Mouse (Mus musculus) neural tube, embryonic 10.5 days (tissue): Measurements from ENCODE around the gene Rdh16f1.
A peak's percentile ranks its signal among the peaks of the same experiment; 100 is the strongest.

Experiments
- DNase-seq: peaks from one replicate; pipeline ENCODE4 v3.0.0-alpha.2; 2017; ENCODE audit warnings: low spot score; ENCODE audit errors: extremely low spot score

Gene Rdh16f1

DNA sequence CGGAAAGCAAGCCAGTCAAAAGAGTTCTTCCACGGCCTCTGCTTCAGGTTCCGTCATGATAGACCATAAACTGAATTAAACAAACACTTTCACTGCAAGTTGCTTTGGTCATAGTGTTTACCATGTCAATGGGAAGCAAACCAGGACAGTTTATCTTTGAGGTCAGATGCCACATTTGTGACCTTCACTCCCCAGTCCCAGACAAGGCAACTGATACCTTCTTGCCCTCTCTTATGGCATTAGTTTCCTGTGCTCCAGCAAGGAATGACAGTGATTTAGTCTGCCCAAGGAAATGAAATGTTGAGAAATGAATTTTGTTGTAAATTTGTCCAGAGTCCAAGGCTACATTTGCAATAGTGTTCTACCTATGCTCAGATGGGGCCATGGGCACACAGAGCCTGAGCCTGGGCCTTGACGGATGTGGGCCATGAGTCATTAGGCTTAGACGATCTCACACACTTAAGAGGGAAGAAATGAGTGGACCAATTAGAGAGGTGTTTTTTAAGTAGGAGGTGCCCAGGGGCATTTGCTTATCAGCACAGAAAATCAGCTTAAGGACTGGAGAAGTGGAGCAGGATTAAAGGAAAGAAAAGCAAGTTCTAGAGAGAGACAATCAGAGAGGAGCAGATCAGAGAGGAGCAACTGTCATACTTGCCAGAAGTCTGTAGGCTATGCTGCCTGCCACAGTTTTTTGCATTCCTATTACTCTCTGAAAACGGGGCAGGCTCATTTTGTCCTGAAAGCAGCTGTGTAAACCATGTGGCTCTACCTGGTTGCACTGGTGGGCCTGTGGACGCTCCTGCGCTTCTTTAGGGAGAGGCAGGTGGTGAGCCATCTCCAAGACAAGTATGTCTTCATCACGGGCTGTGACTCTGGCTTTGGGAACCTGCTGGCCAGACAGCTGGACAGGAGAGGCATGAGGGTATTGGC is at the start of gene Rdh16f1, which contains the start of gene Rdh1:
Gene Rdh16f1, plus strand, starts transcription at position 607 of the 930 bp plus-strand sequence.
Gene Rdh1, plus strand, starts transcription at position 541 of the 930 bp plus-strand sequence.
- no peak for DNase-seq

GRCm38 (mm10) chr10:127710331-127710730 is 49.3 kb upstream of the Rdh16f1 start:
- DNase-seq: no peak

DNA sequence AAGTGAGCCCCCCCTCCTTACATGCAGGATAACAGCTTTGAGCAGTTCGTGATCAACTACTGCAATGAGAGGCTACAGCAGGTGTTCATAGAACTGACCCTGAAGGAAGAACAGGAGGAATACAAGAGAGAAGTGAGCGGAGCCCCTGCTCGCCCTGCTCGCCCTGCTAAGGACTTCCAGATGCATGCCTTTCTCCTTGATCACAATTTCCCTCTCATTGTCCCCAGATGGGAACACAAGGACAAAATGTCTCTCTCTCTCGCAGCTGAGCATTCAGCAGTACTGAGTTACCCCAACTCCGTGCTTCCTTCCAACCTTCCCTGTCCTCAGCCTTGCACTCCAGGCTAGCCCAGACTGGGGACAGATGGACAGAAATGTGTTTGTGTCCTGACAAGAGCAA is 46.9 kb upstream of the Rdh16f1 start:
- DNase-seq: no peak

DNA sequence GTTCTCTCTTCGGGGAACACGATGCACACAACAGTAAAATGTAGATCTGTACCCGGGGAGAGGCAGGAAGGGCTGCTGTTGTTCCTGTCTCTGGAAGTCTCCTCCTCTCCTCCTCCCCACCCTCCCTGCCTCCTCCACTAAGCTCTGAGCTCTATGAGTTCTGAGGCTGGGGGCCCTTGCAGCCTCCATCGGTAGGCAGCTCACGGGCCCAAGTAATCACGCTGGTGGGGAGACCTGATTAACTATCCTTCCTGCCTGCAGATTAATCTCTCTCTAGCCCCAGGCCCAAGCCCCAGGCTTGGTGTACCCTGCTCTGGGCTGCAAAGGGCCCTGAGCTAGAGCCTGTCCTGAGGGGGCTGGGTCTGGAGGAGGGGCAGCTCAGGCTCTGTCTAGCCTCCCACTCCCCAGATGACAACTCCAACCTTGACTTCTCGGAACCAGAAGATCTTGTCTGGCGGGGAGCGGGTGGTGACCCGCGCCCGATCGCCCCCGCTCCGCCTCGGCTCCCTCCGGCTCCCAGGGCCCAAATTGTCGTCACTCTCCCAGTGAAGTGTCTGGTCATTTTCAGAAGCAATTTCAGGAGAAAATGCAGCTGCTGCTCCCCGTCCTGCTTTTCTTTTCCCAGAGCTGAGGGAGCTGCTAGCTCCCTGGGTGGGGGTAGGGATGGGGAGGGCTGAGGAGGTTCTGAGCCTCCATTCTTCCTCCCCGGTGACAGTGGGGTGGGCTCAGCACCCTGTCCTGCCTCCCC is 37.7 kb upstream of the Rdh16f1 start:
- no peak for DNase-seq

DNA sequence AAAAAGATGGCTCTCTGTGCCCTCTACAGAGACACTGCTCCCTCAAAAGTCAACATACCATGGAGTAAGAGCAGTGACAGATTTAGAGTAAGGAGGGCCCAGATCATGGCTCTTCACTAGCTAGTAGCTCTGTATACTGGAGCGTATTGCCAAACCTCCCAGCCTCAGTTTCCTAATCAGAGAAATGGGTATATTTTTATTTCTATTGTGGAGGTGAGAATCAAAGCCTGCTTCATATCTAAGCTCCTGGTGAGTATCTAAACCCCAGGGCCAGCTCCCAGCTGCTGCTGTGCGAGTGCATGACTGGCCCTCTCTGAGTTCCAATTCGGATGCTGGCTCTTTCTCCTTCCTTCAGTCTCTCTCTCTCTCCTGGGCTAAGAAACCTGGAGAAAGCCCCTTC is 35.4 kb upstream of the Rdh16f1 start, which contains the start of gene Tac2:
Gene Tac2, plus strand, starts transcription at position 301 of the 400 bp plus-strand sequence.
- no peak for DNase-seq

DNA sequence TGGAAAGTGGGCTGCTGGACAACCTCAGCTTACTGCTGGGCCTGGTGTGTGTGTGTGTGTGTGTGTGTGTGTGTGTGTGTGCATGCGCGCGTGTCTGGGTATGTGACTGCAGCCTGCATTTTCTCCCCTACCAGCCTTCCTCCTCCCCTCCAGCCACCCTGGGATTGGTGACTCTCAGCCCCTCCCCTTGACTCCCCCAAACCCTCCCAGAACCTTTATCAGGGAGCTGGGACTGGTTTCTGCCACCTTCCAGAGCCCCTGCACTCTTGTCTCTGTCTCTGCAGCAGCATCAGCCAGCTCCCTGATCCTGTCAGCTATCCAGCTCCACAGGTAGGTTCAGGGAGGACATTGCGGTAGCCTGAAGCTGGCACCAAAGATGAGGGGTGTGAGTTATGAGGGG is 34.5 kb upstream of the Rdh16f1 start:
- no peak for DNase-seq

GRCm38 (mm10) chr10:127728437-127728836 is 31.1 kb upstream of the Rdh16f1 start:
- no peak for DNase-seq

GRCm38 (mm10) chr10:127730285-127730932 is 29.2 kb upstream of the Rdh16f1 start:
- no peak for DNase-seq

- no peak for DNase-seq
Measured at GRCm38 (mm10) chr10:127730933-127731310, 28.7 kb upstream of the Rdh16f1 start.

- no peak for DNase-seq
Measured at GRCm38 (mm10) chr10:127731397-127731796, 28.2 kb upstream of the Rdh16f1 start.

GRCm38 (mm10) chr10:127734434-127734833 is 25.2 kb upstream of the Rdh16f1 start:
- DNase-seq: no peak

GRCm38 (mm10) chr10:127736266-127736665 is 23.3 kb upstream of the Rdh16f1 start:
- DNase-seq: no peak

DNA sequence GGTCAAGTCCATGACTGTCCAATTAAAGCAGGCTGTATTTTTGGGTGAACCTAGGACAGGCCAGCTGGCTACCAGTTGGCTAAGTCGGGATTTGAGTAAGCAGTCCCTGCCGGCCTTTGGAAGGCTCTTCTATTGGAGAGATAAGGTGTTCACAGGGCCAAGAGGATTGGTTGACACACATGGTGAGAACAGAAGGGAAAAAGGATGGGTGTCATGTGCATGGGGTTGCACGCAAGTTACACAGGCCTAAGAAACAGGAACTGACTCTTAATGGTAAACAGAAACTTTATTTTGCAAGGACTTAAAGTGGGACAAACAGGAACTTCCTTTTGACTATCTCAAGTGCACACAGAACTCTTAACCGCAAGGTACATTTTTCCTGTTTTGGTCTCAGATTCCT is 22.7 kb upstream of the Rdh16f1 start:
- no peak for DNase-seq

DNA sequence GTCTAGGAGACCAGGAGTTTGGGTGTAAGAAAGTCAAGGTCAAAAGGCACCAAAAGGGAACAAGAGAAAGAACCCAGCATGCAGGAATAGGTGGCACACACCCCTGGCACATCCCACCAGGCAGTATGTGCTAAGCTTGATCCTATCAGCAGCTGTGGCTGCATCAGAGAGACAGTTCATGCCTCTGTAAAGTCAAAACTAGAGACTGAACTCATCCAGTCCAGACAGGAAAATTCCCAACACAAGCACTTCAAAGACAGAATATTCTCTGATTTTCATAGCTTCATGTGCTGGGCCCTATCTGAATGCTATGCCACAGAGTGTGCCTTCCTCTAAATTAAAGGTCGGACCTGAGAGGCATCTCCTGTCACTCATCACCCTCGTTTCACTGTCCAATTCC is 22.0 kb upstream of the Rdh16f1 start:
- DNase-seq: no peak

DNA sequence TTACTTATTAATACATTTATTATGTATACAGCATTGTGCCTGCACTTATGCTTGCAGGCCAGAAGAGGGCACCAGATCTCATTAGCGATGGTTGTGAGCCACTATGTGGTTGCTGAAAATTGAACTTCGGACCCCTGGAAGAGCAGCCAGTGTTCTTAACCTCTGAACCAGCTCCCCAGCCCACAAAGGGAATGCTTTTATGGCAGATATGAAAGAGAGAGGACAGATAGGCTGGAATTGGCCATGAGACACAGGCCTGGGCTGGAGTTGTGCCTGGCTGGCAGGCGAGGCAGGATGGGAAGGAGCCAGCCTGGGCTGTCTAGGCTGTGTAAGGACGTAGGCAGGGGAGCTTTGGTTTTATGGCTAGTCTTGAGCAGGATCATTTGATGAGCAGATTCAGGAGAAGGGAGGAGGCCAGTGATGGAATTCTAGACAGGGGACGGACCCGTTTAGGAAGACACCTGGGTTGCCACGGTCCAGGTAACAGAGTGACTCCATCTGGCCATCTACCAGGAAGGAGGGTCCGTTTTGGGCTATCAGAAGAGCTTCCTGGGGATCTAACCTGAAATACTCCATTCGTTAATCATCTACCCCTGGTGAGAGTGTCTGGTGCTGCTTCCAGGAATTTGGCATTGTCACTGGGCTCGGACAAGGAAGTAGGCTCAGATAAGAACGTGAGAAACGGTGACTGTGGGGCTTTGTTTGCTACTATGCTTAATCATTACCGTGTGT is 21.3 kb upstream of the Rdh16f1 start:
- DNase-seq: no peak

DNA sequence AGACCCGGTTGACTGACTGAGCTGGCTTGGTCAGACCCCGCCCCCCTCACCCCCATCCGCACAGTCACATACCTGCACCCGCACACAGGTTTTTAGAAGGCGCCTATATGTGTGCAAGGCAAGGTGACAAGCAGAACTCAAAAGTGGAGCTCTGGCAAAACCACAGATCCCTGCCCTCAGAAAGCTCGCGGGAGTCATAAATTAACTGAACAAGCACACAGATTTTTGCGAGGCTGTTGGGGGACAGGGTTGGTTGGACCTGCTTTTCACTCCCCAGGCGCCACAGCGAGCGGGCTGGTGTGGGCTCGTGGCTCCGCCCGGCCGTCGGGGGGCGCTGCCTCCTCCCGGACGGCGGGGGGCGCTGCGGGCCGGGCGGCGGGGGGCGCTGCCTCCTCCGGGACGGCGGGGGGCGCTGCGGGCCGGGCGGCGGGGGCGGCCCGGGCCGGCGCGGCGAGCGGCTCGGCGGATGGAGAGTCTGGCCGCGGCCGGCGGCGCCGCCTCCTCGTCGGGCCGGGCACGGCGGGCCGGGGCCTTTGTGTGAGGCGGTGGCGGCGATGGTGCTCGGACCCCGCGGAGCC is 20.4 kb upstream of the Rdh16f1 start, which contains the start of gene Zbtb39:
Gene Zbtb39, plus strand, starts transcription at position 456 of the 578 bp plus-strand sequence.
- DNase-seq: peak; percentile 79

DNA sequence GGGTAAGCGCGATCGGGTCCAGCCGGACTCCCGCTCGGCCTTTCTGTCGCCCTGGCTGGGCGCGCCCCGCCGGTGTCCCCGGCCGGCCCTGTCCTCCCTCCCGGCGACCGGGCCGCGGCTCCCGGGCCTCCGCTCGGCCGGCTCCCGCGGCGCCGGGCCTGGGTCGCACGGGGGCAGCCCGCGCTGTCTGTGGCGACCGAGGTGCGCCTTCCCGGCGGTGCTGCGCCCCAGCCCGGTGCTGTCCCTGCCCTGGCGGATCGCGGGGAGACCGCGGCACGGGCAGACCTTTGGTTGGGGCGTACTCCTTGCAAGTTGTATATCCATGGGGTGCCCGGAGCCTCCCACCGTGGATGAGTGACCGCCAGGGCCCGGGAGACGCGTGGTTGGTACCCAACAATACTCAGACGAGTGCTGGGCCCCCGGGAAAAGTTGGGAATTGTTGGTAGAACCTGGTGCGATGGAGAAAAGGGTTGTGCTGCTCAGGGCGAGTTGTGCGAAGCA is 19.9 kb upstream of the Rdh16f1 start:
- DNase-seq: peak; percentile 68

DNA sequence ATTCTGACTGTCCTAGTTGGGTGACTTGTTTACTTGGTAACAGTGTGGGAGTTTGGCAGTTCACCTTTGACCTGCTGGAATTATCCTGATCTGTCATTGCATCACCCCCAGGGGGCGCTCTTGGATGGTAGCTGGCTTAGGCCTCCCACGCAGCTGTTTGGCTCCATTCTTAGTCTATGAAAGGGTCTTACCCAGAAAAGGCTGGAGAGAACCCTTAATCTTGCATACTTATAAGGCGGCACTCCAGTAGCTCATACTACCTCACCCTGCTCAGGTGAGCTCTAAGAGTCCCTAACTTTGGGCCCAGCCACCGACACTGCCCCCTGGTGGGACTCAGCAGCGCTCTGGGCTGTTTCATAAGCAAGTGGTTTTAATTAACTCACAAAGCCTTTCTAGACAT is 14.9 kb upstream of the Rdh16f1 start:
- DNase-seq: peak; percentile 51

DNA sequence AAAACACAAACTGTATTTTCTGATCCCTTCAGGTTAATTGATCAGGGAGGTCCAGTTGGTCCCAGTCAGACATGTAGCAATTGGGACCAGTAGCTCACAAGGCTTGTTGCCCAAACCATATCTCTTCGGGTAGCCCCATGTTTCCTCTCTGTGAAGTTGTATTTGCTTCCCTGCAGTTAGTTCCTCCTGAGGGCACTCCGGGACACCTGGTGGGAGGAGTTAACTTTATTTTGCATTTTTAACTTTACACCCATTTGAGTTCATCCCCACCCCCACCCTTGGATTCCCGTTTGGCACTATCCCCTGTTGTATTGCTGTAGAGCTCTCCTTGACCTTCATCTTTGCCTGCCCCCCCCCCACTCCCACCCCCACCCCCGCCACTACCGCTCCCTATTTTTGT is 13.7 kb upstream of the Rdh16f1 start:
- DNase-seq: no peak

DNA sequence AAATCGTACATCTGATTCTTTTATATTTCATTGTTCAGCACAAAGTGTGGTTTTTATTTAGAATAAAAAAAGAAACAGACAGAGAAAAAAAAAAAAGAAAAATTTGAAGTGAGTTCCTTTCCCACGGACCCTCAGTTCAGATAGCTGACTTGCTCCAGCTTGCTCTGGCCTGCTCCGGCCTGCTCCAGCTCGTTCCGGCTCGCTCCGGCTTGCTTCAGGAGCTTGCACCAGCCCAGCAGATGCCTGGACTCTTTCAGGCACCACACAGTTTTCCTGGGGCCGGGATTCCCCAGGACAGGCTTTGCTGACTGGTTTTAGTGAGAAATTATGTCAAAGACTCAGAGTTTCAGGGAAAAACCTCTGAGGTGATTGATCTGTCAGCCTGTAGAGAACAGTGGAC is 12.3 kb upstream of the Rdh16f1 start:
- no peak for DNase-seq
